Mouse (Mus musculus) C2C12 (cell line): ENCODE data around the gene Vwa3b.

Source experiments
- CEBPB ChIP-seq: IDR thresholded peaks from one replicate; pipeline ENCODE4 v1.6.1; 2011; ENCODE audit warnings: low read depth, mild to moderate bottlenecking, control low read depth, moderate library complexity
- CTCF ChIP-seq: IDR thresholded peaks from one replicate; pipeline ENCODE4 v1.5.1; 2011; ENCODE audit not compliant: control insufficient read depth, insufficient read depth, insufficient read length
- FOSL1 ChIP-seq: IDR thresholded peaks from one replicate; pipeline ENCODE4 v1.8.0; 2011; ENCODE audit warnings: mild to moderate bottlenecking, low read length; ENCODE audit not compliant: poor library complexity, insufficient read depth, severe bottlenecking
- MAX ChIP-seq: IDR thresholded peaks from one replicate; pipeline ENCODE4 v1.6.1; 2011; ENCODE audit warnings: mild to moderate bottlenecking, control low read depth
- MYOD1 ChIP-seq: IDR thresholded peaks from one replicate; pipeline ENCODE4 v1.6.1; 2011; ENCODE audit warnings: low read depth; ENCODE audit not compliant: control insufficient read depth, insufficient read length
- MYOG ChIP-seq: IDR thresholded peaks from one replicate; pipeline ENCODE4 v1.6.1; 2011; ENCODE audit not compliant: control insufficient read depth, insufficient read length; ENCODE audit errors: extremely low read depth
- USF1 ChIP-seq: IDR thresholded peaks from one replicate; pipeline ENCODE4 v1.6.1; 2011; ENCODE audit warnings: low read depth, mild to moderate bottlenecking, control low read depth, moderate library complexity

GRCm38 (mm10) chr1:36996561-36997213, 29.7 kb upstream of the Vwa3b start:
- TF ChIP-seq CTCF, result no peak
- no peak for TF ChIP-seq MAX
- TF ChIP-seq MYOD1, result no peak
- no peak for TF ChIP-seq USF1
- no peak for TF ChIP-seq FOSL1
- no peak for TF ChIP-seq CEBPB
- TF ChIP-seq MYOG, result no peak
